Mouse (Mus musculus) brain, embryonic 14.5 days (tissue): ENCODE measurements around the gene Lrrc1. TPM values are rescaled to one million over a fixed set of nuclear protein-coding genes. Genes with fewer than 3 reads are reported as not detected.

Experiments used
- DNase-seq: peaks from one replicate; pipeline ENCODE4 v3.0.0-alpha.2; 2011; ENCODE audit warnings: low read depth
- CTCF ChIP-seq: fragments of 200-500 bp; IDR thresholded peaks from 2 replicates; pipeline ENCODE4 v1.5.1; 2012; ENCODE audit warnings: inconsistent platforms, mild to moderate bottlenecking, moderate library complexity, borderline replicate concordance; ENCODE audit not compliant: insufficient read depth, insufficient read length; ENCODE audit errors: extremely low read depth
- POLR2A ChIP-seq: fragments of 200-500 bp; IDR thresholded peaks from 2 replicates; pipeline ENCODE4 v1.6.1; 2012; ENCODE audit warnings: mild to moderate bottlenecking, inconsistent platforms, borderline replicate concordance; ENCODE audit not compliant: poor library complexity, insufficient read depth, insufficient read length, severe bottlenecking; ENCODE audit errors: extremely low read depth
- polyA plus RNA-seq: library from polyadenylated mRNA; depleted of rRNA; stranded (reverse); fragments of >200 nt; gene quantifications from 2 replicates; pipeline ENCODE4 v1.2.3, GENCODE M21; 2012

The Lrrc1 gene
- polyA plus RNA-seq, 1 experiment, result 17.8 TPM

GRCm38 (mm10) chr9:77536286-77536685, 8.4 kb downstream of the Lrrc1 start:
- no peak for TF ChIP-seq CTCF
- TF ChIP-seq POLR2A, result no peak
- DNase-seq, result peak; percentile 47

GRCm38 (mm10) chr9:77535021-77535744, 9.5 kb downstream of the Lrrc1 start:
- peak; percentile 69 for DNase-seq
- TF ChIP-seq CTCF, result no peak

- no peak for DNase-seq
- TF ChIP-seq CTCF (no peak), POLR2A (no peak)
Observed at GRCm38 (mm10) chr9:77528379-77529041, 16.2 kb downstream of the Lrrc1 start.

GRCm38 (mm10) chr9:77527170-77527569, 17.5 kb downstream of the Lrrc1 start:
- TF ChIP-seq CTCF (no peak), POLR2A (no peak)
- no peak for DNase-seq

GRCm38 (mm10) chr9:77526715-77527114, 18.0 kb downstream of the Lrrc1 start:
- no peak for TF ChIP-seq POLR2A
- no peak for TF ChIP-seq CTCF
- DNase-seq, result peak; percentile 63

- peak; percentile 35 for DNase-seq
- no peak for TF ChIP-seq CTCF
- TF ChIP-seq POLR2A, result no peak
Observed at GRCm38 (mm10) chr9:77525595-77526295, 18.9 kb downstream of the Lrrc1 start.

GRCm38 (mm10) chr9:77523793-77524192, 20.9 kb downstream of the Lrrc1 start:
- DNase-seq, result no peak
- TF ChIP-seq CTCF (no peak), POLR2A (no peak)

GRCm38 (mm10) chr9:77522476-77522875, 22.2 kb downstream of the Lrrc1 start:
- TF ChIP-seq POLR2A, result no peak
- no peak for TF ChIP-seq CTCF
- no peak for DNase-seq

GRCm38 (mm10) chr9:77519198-77519597, 25.5 kb downstream of the Lrrc1 start:
- TF ChIP-seq CTCF, result no peak
- TF ChIP-seq POLR2A, result no peak
- no peak for DNase-seq

- TF ChIP-seq CTCF, result no peak
- DNase-seq, result no peak
Observed at GRCm38 (mm10) chr9:77516782-77517364, 27.8 kb downstream of the Lrrc1 start.

- DNase-seq, result no peak
- TF ChIP-seq POLR2A, result no peak
- no peak for TF ChIP-seq CTCF
Observed at GRCm38 (mm10) chr9:77513892-77514291, 30.8 kb downstream of the Lrrc1 start.

- no peak for TF ChIP-seq POLR2A
- no peak for TF ChIP-seq CTCF
Observed at GRCm38 (mm10) chr9:77512220-77512619, 32.5 kb downstream of the Lrrc1 start.

GRCm38 (mm10) chr9:77510574-77510973, 34.1 kb downstream of the Lrrc1 start:
- DNase-seq, result peak; percentile 31
- TF ChIP-seq CTCF (no peak), POLR2A (no peak)

More at GRCm38 (mm10) chr9:77512220-77512619, 32.5 kb downstream of the Lrrc1 start:
- DNase-seq, result peak; percentile 83
